Mouse (Mus musculus) MEL (cell line): Measurements from ENCODE around the gene Arhgap21. TPM values are rescaled to one million over a fixed set of nuclear protein-coding genes. Genes with fewer than 3 reads are reported as not detected.
A peak's percentile ranks its signal among the peaks of the same experiment; 100 is the strongest.

Experiments used
- DNase-seq: peaks from one replicate; pipeline ENCODE4 v3.0.0; 2011; ENCODE audit warnings: low read depth, low spot score
- H3K27ac ChIP-seq: 2 replicates; pipeline ENCODE4 v1.5.1; 2012; ENCODE audit warnings: low read depth, mild to moderate bottlenecking, control low read depth, low read length, moderate library complexity; ENCODE audit not compliant: control insufficient read depth
- H3K27me3 ChIP-seq, 2 experiments: fragments of 150-350 bp in 1 of 2; sonication (generic) in 1 of 2; 2 replicates each; pipeline ENCODE4 v1.6.1; 2012; ENCODE audit warnings: low read length in 2 of 2, mild to moderate bottlenecking in 2 of 2, improper control_type of control experiment in 1 of 2, moderate library complexity in 1 of 2; ENCODE audit not compliant: insufficient read depth in 2 of 2, control insufficient read depth in 1 of 2
- H3K36me3 ChIP-seq, 2 experiments: 2 replicates each; pipeline ENCODE4 v1.6.1; 2012 to 2014; ENCODE audit warnings: low read length in 2 of 2, improper control_type of control experiment in 1 of 2, inconsistent platforms in 1 of 2, mild to moderate bottlenecking in 1 of 2; ENCODE audit not compliant: insufficient read depth in 2 of 2, control insufficient read depth in 1 of 2
- H3K4me1 ChIP-seq, 2 experiments: fragments of 150-350 bp in 1 of 2; sonication (generic) in 1 of 2; 2 replicates each; pipeline ENCODE4 v1.6.1; 2012; ENCODE audit warnings: low read length in 2 of 2, improper control_type of control experiment in 1 of 2, mild to moderate bottlenecking in 1 of 2; ENCODE audit not compliant: insufficient read depth in 2 of 2, control insufficient read depth in 1 of 2
- H3K4me3 ChIP-seq, 2 experiments: fragments of 150-350 bp in 1 of 2; sonication (generic) in 1 of 2; 2 replicates each; pipeline ENCODE4 v1.5.1; 2012; ENCODE audit warnings: low read depth in 2 of 2, low read length in 2 of 2, mild to moderate bottlenecking in 2 of 2, moderate library complexity in 2 of 2, control low read depth in 1 of 2, improper control_type of control experiment in 1 of 2; ENCODE audit not compliant: control insufficient read depth in 1 of 2, insufficient read depth in 1 of 2
- H3K79me2 ChIP-seq: 2 replicates; pipeline ENCODE4 v1.6.1; 2012; ENCODE audit warnings: mild to moderate bottlenecking, low read length, moderate library complexity; ENCODE audit not compliant: control insufficient read depth, poor library complexity, insufficient read depth
- H3K9ac ChIP-seq: 2 replicates; pipeline ENCODE4 v1.6.1; 2012; ENCODE audit warnings: low read depth, mild to moderate bottlenecking, control low read depth, low read length, moderate library complexity; ENCODE audit not compliant: control insufficient read depth, poor library complexity, severe bottlenecking
- H3K9me3 ChIP-seq: fragments of 150-350 bp; sonication (generic); replicated peaks from 2 replicates; pipeline ENCODE4 v1.6.1; 2012; ENCODE audit warnings: mild to moderate bottlenecking, low read length, improper control_type of control experiment, moderate library complexity; ENCODE audit not compliant: insufficient read depth
- CHD2 ChIP-seq: IDR thresholded peaks from 2 replicates; pipeline ENCODE4 v1.6.1; 2011; ENCODE audit warnings: low read length, improper control_type of control experiment
- CTCF ChIP-seq, 3 experiments: IDR thresholded peaks in 2 of 3; conservative IDR thresholded peaks in 1 of 3; 2 replicates each; pipeline ENCODE4 v1.5.1; 2011 to 2012; ENCODE audit warnings: low read length in 3 of 3, low read depth in 2 of 3, mild to moderate bottlenecking in 2 of 3, improper control_type of control experiment in 1 of 3, inconsistent platforms in 1 of 3, mixed read lengths in 1 of 3, moderate library complexity in 1 of 3; ENCODE audit not compliant: control insufficient read depth in 1 of 3, insufficient read depth in 1 of 3, poor library complexity in 1 of 3, severe bottlenecking in 1 of 3
- ETS1 ChIP-seq: IDR thresholded peaks from 2 replicates; pipeline ENCODE4 v1.6.1; 2012; ENCODE audit warnings: low read depth, mild to moderate bottlenecking, inconsistent platforms, low read length, improper control_type of control experiment, moderate library complexity
- GABPA ChIP-seq: IDR thresholded peaks from 2 replicates; pipeline ENCODE4 v1.6.1; 2012; ENCODE audit warnings: low read depth, mild to moderate bottlenecking, inconsistent platforms, low read length, improper control_type of control experiment, moderate library complexity
- JUND ChIP-seq: IDR thresholded peaks from 2 replicates; pipeline ENCODE4 v1.6.1; 2011; ENCODE audit warnings: low read depth, mild to moderate bottlenecking, improper control_type of control experiment, low read length
- KAT2A ChIP-seq: conservative IDR thresholded peaks from 2 replicates; pipeline ENCODE4 v1.6.1; 2012; ENCODE audit warnings: low read depth, low read length, improper control_type of control experiment, inconsistent platforms
- MAFK ChIP-seq: IDR thresholded peaks from 2 replicates; pipeline ENCODE4 v1.6.1; 2011; ENCODE audit warnings: low read depth, mild to moderate bottlenecking, low read length, improper control_type of control experiment, borderline replicate concordance
- MAX ChIP-seq: IDR thresholded peaks from 2 replicates; pipeline ENCODE4 v1.6.1; 2011; ENCODE audit warnings: low read length, improper control_type of control experiment
- MXI1 ChIP-seq: IDR thresholded peaks from 2 replicates; pipeline ENCODE4 v1.6.1; 2011; ENCODE audit warnings: mild to moderate bottlenecking, low read depth, low read length, improper control_type of control experiment
- MYC ChIP-seq: IDR thresholded peaks from 2 replicates; pipeline ENCODE4 v1.6.1; 2011; ENCODE audit warnings: low read depth, mild to moderate bottlenecking, low read length, improper control_type of control experiment, moderate library complexity
- NELFE ChIP-seq: IDR thresholded peaks from 2 replicates; pipeline ENCODE4 v1.6.1; 2011; ENCODE audit warnings: low read depth, low read length, improper control_type of control experiment
- NRF1 ChIP-seq: IDR thresholded peaks from 2 replicates; pipeline ENCODE4 v1.6.1; 2014; ENCODE audit warnings: low read depth, mild to moderate bottlenecking, inconsistent platforms, low read length, improper control_type of control experiment, moderate library complexity; ENCODE audit not compliant: poor library complexity, insufficient read depth, severe bottlenecking
- POLR2AphosphoS2 ChIP-seq: IDR thresholded peaks from 2 replicates; pipeline ENCODE4 v1.6.1; 2011; ENCODE audit warnings: low read length, improper control_type of control experiment
- RAD21 ChIP-seq: IDR thresholded peaks from 2 replicates; pipeline ENCODE4 v1.6.1; 2011; ENCODE audit warnings: mild to moderate bottlenecking, low read depth, low read length, improper control_type of control experiment
- SIN3A ChIP-seq: IDR thresholded peaks from 2 replicates; pipeline ENCODE4 v1.6.1; 2012; ENCODE audit warnings: low read length, improper control_type of control experiment, inconsistent platforms
- SMC3 ChIP-seq: IDR thresholded peaks from 2 replicates; pipeline ENCODE4 v1.6.1; 2011; ENCODE audit warnings: low read depth, low read length, improper control_type of control experiment
- TAL1 ChIP-seq: IDR thresholded peaks from 2 replicates; pipeline ENCODE4 v1.6.1; 2012; ENCODE audit warnings: mild to moderate bottlenecking, inconsistent platforms, low read length, moderate library complexity, mixed read lengths
- TBP ChIP-seq: IDR thresholded peaks from 2 replicates; pipeline ENCODE4 v1.8.0; 2011; ENCODE audit warnings: low read depth, low read length, improper control_type of control experiment
- TCF12 ChIP-seq: IDR thresholded peaks from 2 replicates; pipeline ENCODE4 v1.6.1; 2014; ENCODE audit warnings: low read depth, mild to moderate bottlenecking, inconsistent platforms, low read length, improper control_type of control experiment, moderate library complexity
- USF1 ChIP-seq: IDR thresholded peaks from 2 replicates; pipeline ENCODE4 v1.6.1; 2014; ENCODE audit warnings: low read depth, mild to moderate bottlenecking, inconsistent platforms, low read length, improper control_type of control experiment, moderate library complexity
- ZC3H11A ChIP-seq: IDR thresholded peaks from 2 replicates; pipeline ENCODE4 v1.6.1; 2012; ENCODE audit warnings: low read depth, mild to moderate bottlenecking, inconsistent platforms, low read length, improper control_type of control experiment
- ZNF384 ChIP-seq: IDR thresholded peaks from 2 replicates; pipeline ENCODE4 v1.6.1; 2012; ENCODE audit warnings: low read depth, mild to moderate bottlenecking, inconsistent platforms, low read length, improper control_type of control experiment
- polyA plus RNA-seq, 2 experiments: library from polyadenylated mRNA; stranded (reverse) in 1 of 2; unstranded in 1 of 2; fragments of >175 nt in 1 of 2; fragments of >200 nt in 1 of 2; gene quantifications; 2 replicates each; pipeline versions ENCODE4 v1.2.1 to v1.2.4; 2012; ENCODE audit warnings: low replicate concordance in 2 of 2, low read depth in 1 of 2; ENCODE audit not compliant: insufficient read length in 2 of 2, insufficient read depth in 1 of 2, missing spikeins in 1 of 2
- total RNA-seq: library from RNA; depleted of rRNA; stranded (reverse); fragments of 300-350 nt; gene quantifications from 2 replicates; pipeline ENCODE4 v1.2.3, GENCODE M21; 2012

The Arhgap21 gene
- total and polyA plus RNA-seq, 3 experiments, result 12.4 to 104 (median 30.6) TPM

GRCm38 (mm10) chr2:20894100-20894690 is 74.5 kb downstream of the Arhgap21 start:
- TF ChIP-seq NELFE (no peak), ZNF384 (no peak), CHD2 (no peak), TCF12 (no peak), TAL1 (peak; percentile 23; the same call in 1 of the 2 replicates), SMC3 (peak; percentile 74), TBP (no peak), CTCF (IDR thresholded peaks at IDR 0.05 in 2 of 3, conservative IDR thresholded peaks at IDR 0.05 in 1 of 3; ENCODE audit: control insufficient read depth in 1 of 3, insufficient read depth in 1 of 3, low read depth in 2 of 3, low read length in 3 of 3, poor library complexity in 1 of 3, severe bottlenecking in 1 of 3) (peak; percentile 27 to 70 (median 66)), ETS1 (peak; percentile 87), MAX (no peak), RAD21 (peak; percentile 35), JUND (no peak), ZC3H11A (no peak), SIN3A (peak; percentile 34; the same call in 1 of the 2 replicates), MYC (no peak)
- TF ChIP-seq, all 39 proteins: peak for 6
- H3K4me3 ChIP-seq, result no peak overlapping the region
- H3K9me3 ChIP-seq, result no peaks in the 10 kb centered on the region
- H3K4me1 ChIP-seq, result peaks cover 0 to 7% of the 10 kb centered on the region in 2 experiments
- no peak overlapping the region for H3K27ac ChIP-seq
- H3K27me3 ChIP-seq, result no peaks in the 10 kb centered on the region
- H3K36me3 ChIP-seq, result peaks cover 5 to 7% of the 10 kb centered on the region in 2 experiments
- peak; percentile 83 for DNase-seq
- H3K9ac ChIP-seq, result no peak overlapping the region
- peaks cover 1% of the 10 kb centered on the region; the same call in 1 of the 2 replicates for H3K79me2 ChIP-seq

DNA sequence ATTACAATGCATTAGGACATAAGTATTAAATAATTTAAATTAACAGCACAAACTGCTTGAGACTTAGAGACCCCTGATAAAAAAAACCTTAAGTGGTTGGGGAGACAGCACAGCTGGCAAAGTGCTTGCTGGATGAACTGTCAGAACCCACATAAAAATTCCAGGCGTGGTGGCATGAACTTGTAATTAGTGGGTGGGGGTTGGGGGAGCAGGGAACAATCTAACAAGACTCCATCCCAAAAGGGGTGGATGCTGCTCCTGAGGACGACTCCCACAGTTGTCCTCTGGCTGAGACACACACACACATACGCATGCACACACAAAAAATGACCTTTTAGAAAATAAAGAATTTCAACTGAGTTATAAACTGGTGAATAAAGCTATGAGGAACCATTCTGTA is 79.9 kb downstream of the Arhgap21 start:
- H3K36me3 ChIP-seq, result peaks cover 0 to 10% of the 10 kb centered on the region in 2 experiments; a peak in 2 of 4 replicates
- no peaks in the 10 kb centered on the region for H3K27me3 ChIP-seq
- no peak for DNase-seq
- H3K79me2 ChIP-seq, result no peaks in the 10 kb centered on the region; the same call in 1 of the 2 replicates
- H3K9me3 ChIP-seq, result no peaks in the 10 kb centered on the region
- no peak overlapping the region for H3K4me3 ChIP-seq
- H3K9ac ChIP-seq, result no peak overlapping the region
- no peaks in the 10 kb centered on the region for H3K4me1 ChIP-seq
- TF ChIP-seq TCF12, result no peak
- TF ChIP-seq GABPA, result no peak
- TF ChIP-seq KAT2A, result no peak
- no peak for TF ChIP-seq MAFK
- TF ChIP-seq SMC3, result no peak
- no peak for TF ChIP-seq POLR2AphosphoS2
- TF ChIP-seq USF1, result no peak
- TF ChIP-seq ZC3H11A, result no peak
- TF ChIP-seq MXI1, result no peak
- no peak for TF ChIP-seq NRF1
- H3K27ac ChIP-seq, result no peak overlapping the region
